Mouse (Mus musculus) olfactory bulb, adult 2 months (tissue): ENCODE data around the gene Amigo3.

ENCODE experiments used
- CTCF ChIP-seq: fragments of 200-500 bp; IDR thresholded peaks from 2 replicates; pipeline ENCODE4 v1.5.1; 2012; ENCODE audit warnings: low read depth, mild to moderate bottlenecking, low read length, moderate library complexity; ENCODE audit not compliant: insufficient read depth
- POLR2A ChIP-seq: fragments of 200-500 bp; IDR thresholded peaks from 2 replicates; pipeline ENCODE4 v1.6.1; 2012; ENCODE audit warnings: mild to moderate bottlenecking, low read depth, low read length, moderate library complexity; ENCODE audit not compliant: insufficient read depth

DNA sequence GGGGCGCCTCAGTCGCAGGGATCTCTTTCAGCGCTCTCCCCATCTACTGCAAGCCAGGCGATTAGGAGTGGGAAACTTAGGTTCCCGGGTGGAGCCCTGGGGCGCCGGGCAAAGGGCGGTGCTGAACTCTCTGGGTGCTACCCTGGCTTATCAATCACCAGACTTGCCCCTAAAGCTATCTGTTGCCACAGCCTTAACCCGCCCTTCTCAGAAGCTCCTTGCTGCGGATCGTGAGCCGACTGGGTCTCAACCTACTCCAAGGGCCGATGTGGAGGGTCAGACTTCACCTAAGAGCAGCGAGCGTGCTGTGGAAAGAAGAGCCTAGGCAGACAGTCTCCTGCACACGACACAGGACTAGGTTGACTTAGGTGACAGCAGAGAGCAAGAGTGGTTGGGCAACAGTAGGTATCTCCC, 42.0 kb downstream of the Amigo3 start:
- TF ChIP-seq POLR2A (no peak), CTCF (no peak)
